Mouse (Mus musculus) G1E (cell line): ENCODE data around the gene Hoxa3.

Experiments used
- CTCF ChIP-seq: IDR thresholded peaks from 2 replicates; pipeline ENCODE4 v1.5.1; 2012; ENCODE audit warnings: low read depth, low read length, inconsistent platforms, mixed read lengths
- GATA1 ChIP-seq: IDR thresholded peaks from 2 replicates; pipeline ENCODE4 v1.6.1; 2012; ENCODE audit warnings: borderline replicate concordance, low read length, inconsistent platforms, mixed read lengths
- GATA2 ChIP-seq: IDR thresholded peaks from 2 replicates; pipeline ENCODE4 v1.6.1; 2012; ENCODE audit warnings: low read depth, low read length, inconsistent platforms, borderline replicate concordance
- POLR2AphosphoS5 ChIP-seq: IDR thresholded peaks from 2 replicates; pipeline ENCODE4 v1.6.1; 2012; ENCODE audit warnings: low read depth, low read length, inconsistent platforms; ENCODE audit not compliant: insufficient replicate concordance
- TAL1 ChIP-seq: conservative IDR thresholded peaks from 2 replicates; pipeline ENCODE4 v1.6.1; 2012; ENCODE audit warnings: low read depth, low read length, inconsistent platforms, mixed read lengths

DNA sequence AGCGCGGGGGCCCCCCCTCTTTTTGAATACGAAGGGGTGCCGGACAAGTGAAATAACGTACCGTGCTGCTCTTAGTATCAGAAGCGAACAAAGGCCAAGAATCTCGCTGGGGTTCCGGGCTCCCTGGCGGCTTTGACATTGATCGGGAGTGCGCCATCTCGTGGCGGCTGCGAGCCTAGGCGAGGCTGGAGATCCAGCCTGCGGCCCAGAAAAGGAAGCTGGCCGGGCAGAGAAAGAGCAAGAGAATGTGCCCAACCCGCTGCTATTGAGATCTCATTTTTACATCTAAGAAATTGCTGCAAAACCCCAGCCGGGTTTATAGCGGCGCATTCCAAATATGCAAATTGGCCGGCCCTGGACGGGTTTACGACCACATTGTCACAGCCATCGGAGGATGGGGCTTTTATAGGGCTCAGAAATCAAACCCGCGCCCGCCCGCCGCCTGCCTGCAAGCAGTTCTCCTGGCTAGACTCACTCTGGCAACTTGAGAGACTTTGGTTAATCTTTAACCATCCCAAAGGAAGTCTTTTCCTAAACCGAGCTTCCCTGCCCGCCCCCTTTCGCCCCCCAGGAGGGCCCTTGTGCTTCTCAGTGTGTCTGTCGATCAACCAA, 27.4 kb upstream of the Hoxa3 start, which contains the start of gene Hoxa10:
- TF ChIP-seq CTCF (no peak), POLR2AphosphoS5 (no peak), GATA1 (no peak), TAL1 (no peak), GATA2 (no peak)
